Mouse (Mus musculus) liver, embryonic 16.5 days (tissue): ENCODE results near the gene Tln1. TPM values are rescaled to one million over a fixed set of nuclear protein-coding genes. Genes with fewer than 3 reads are reported as not detected.

Experiments used
- ATAC-seq: fragments of 200-750 bp; cut with Nextera tagmentation; 2 replicates; pipeline ENCODE4 v1.8.0; 2017; ENCODE audit warnings: low read depth, mild to moderate bottlenecking, moderate number of reproducible peaks, moderate library complexity
- H3K27ac ChIP-seq: fragments of 300-500 bp; sonication (generic); 2 replicates; pipeline ENCODE4 v1.5.1; 2014; ENCODE audit warnings: mild to moderate bottlenecking, low read length
- H3K27me3 ChIP-seq: fragments of 300-500 bp; sonication (generic); 2 replicates; pipeline ENCODE4 v1.6.1; 2014; ENCODE audit warnings: low read depth, low read length, mixed read lengths; ENCODE audit not compliant: control insufficient read depth, insufficient read depth
- H3K36me3 ChIP-seq: fragments of 300-500 bp; sonication (generic); 2 replicates; pipeline ENCODE4 v1.6.1; 2014; ENCODE audit warnings: mild to moderate bottlenecking; ENCODE audit not compliant: control insufficient read depth, insufficient read depth
- H3K4me1 ChIP-seq: fragments of 300-500 bp; sonication (generic); 2 replicates; pipeline ENCODE4 v1.6.1; 2014; ENCODE audit warnings: low read depth, low read length, mixed read lengths; ENCODE audit not compliant: control insufficient read depth
- H3K4me2 ChIP-seq: fragments of 300-500 bp; sonication (generic); 2 replicates; pipeline ENCODE4 v1.6.1; 2014; ENCODE audit warnings: low read depth, low read length, mixed read lengths
- H3K4me3 ChIP-seq: fragments of 300-500 bp; sonication (generic); 2 replicates; pipeline ENCODE4 v1.5.1; 2014; ENCODE audit warnings: low read depth, mild to moderate bottlenecking, low read length
- H3K9ac ChIP-seq: fragments of 300-500 bp; sonication (generic); 2 replicates; pipeline ENCODE4 v1.6.1; 2014; ENCODE audit warnings: low read depth, low read length
- H3K9me3 ChIP-seq: fragments of 300-500 bp; sonication (generic); replicated peaks from 2 replicates; pipeline ENCODE4 v1.6.1; 2016; ENCODE audit warnings: low read length; ENCODE audit not compliant: control insufficient read depth
- WGBS: fragments of 180-500 bp; shearing (Covaris S2); extraction: QIAGEN DNeasy Blood & Tissue Kit; methylation state at CpG from one replicate; pipeline ENCODE4 v1.1.7; 2014; ENCODE audit not compliant: insufficient replicate concordance; 5-methylcytosine and 5-hydroxymethylcytosine counted together
- polyA plus RNA-seq: library from polyadenylated mRNA; unstranded; fragments of >200 nt; fragmentation: Nextera tagmentation; extraction: Ambion mirVana; gene quantifications from 2 replicates; pipeline ENCODE4 v1.2.1, GENCODE M21; 2015

The Tln1 gene
- polyA plus RNA-seq, 1 experiment from 2014 or later = 38.2 TPM

- Histone ChIP-seq H3K4me1 (peaks cover 42% of the 10 kb centered on the region), H3K4me3 (peak overlapping the region; percentile 83), H3K27me3 (no peaks in the 10 kb centered on the region), H3K27ac (no peak overlapping the region), H3K9ac (peak overlapping the region; percentile 88), H3K4me2 (peak overlapping the region; percentile 85), H3K9me3 (no peaks in the 10 kb centered on the region), H3K36me3 (peaks cover 24% of the 10 kb centered on the region)
- no peak for ATAC-seq
- WGBS = 64% methylated on average over 4 of the region's 4 CpGs
These were observed 64.5 kb downstream of the Tln1 start for GRCm38 (mm10) chr4:43497946-43498345.

DNA sequence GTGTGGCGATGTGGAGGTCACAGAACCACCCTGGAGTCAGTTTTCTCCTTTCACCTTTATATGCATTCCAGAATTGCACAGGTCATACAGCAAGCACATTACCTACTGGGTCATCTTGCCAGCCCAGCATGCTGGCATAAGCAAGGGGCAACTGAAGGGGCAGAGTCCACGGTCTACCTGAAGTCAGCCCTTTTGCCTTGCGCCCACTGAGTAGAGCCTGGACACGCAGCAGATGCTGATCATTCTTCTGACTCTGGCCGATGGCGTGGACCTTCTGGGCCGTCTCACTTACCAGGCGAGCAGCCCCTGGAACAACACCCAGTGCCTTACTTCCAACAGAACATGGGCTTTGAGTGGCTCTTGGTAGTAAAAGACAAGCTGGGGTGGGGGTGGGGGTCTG is 65.1 kb downstream of the Tln1 start:
- peaks cover 42% of the 10 kb centered on the region for H3K4me1 ChIP-seq
- 91% methylated on average over 8 of the region's 8 CpGs for WGBS
- no peaks in the 10 kb centered on the region for H3K27me3 ChIP-seq
- no peaks in the 10 kb centered on the region for H3K9me3 ChIP-seq
- no peak for ATAC-seq
- H3K4me2 ChIP-seq = 0 out of 2 replicates have a peak overlapping the region, but pooled peaks have one; percentile 85
- peak overlapping the region; percentile 83 for H3K4me3 ChIP-seq
- H3K9ac ChIP-seq = no peak overlapping the region; the same call in 1 of the 2 replicates
- H3K36me3 ChIP-seq = peaks cover 24% of the 10 kb centered on the region
- no peak overlapping the region for H3K27ac ChIP-seq

- H3K27ac ChIP-seq = no peak overlapping the region
These were observed 65.9 kb downstream of the Tln1 start for GRCm38 (mm10) chr4:43496587-43496986.

DNA sequence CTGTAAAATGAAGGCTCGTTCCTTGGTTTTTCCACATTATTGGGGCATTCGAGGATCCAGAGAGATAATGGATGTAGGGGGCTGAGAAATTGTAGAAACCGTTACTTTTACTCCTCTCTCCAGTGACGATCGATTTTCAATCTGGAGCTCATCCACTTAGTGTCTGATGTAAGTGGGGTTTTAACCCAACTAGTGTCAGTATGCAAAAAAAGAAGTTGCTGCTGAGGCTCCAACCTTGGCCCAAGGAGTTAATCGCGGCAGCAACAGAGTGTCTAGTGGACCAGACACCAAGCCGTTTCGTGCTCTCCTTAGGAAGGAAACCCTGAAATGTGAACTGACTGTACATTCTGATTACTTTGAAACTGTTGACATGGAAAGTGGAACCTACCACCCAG is 68.6 kb downstream of the Tln1 start:
- H3K27me3 ChIP-seq = no peaks in the 10 kb centered on the region
- H3K4me1 ChIP-seq = peaks cover 47% of the 10 kb centered on the region
- ATAC-seq = no peak
- H3K27ac ChIP-seq = peak overlapping the region; percentile 85
- H3K4me2 ChIP-seq = peak overlapping the region; percentile 93
- H3K9ac ChIP-seq = peak overlapping the region; percentile 89
- H3K36me3 ChIP-seq = peaks cover 24% of the 10 kb centered on the region
- WGBS = 2% methylated on average over 9 of the region's 9 CpGs
- H3K9me3 ChIP-seq = no peaks in the 10 kb centered on the region
- peak overlapping the region; percentile 89 for H3K4me3 ChIP-seq

More at GRCm38 (mm10) chr4:43496587-43496986, 65.9 kb downstream of the Tln1 start:
- Histone ChIP-seq H3K4me2 (no peak overlapping the region), H3K9me3 (no peaks in the 10 kb centered on the region), H3K27me3 (no peaks in the 10 kb centered on the region), H3K4me3 (no peak overlapping the region), H3K4me1 (peaks cover 45% of the 10 kb centered on the region), H3K9ac (no peak overlapping the region), H3K36me3 (peaks cover 24% of the 10 kb centered on the region)
- WGBS = 62% methylated on average over 6 of the region's 6 CpGs
- no peak for ATAC-seq

- peak overlapping the region; percentile 89 for H3K4me3 ChIP-seq
- H3K9me3 ChIP-seq = no peaks in the 10 kb centered on the region
- H3K4me1 ChIP-seq = peaks cover 41% of the 10 kb centered on the region
- peak overlapping the region; percentile 85 for H3K27ac ChIP-seq
- no peaks in the 10 kb centered on the region for H3K27me3 ChIP-seq
- H3K4me2 ChIP-seq = peak overlapping the region; percentile 93
- WGBS = under 1% methylated on average over 47 of the region's 47 CpGs
- peak; percentile 78 for ATAC-seq
- peak overlapping the region; percentile 89 for H3K9ac ChIP-seq
- peaks cover 24% of the 10 kb centered on the region for H3K36me3 ChIP-seq
These were observed 69.2 kb downstream of the Tln1 start for GRCm38 (mm10) chr4:43493186-43493845.

DNA sequence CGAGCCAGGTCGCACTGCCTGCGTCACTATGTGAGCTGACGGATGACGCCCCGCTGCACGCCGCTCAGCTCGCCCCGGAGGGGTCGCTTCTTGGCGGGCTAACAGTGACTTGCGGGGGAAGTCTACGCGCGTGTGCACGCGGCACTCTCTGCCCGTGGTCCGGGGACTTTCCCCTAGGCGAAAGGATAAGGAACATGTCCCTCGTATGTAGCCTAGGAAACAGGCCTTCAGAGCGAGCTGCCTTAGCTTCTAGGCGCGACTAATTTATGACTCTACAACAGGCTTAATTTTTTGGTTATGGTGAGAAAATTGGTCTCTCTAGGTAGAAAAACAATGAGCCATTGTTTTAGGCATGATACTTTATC is 69.7 kb downstream of the Tln1 start, which contains the start of gene Ccdc107:
Gene Ccdc107 (plus strand): TSS at position 80 of the 365 bp plus-strand sequence.
- Histone ChIP-seq H3K4me1 (peaks cover 36% of the 10 kb centered on the region), H3K9me3 (no peaks in the 10 kb centered on the region)
- WGBS = 0% methylated on average over 25 of the region's 25 CpGs

GRCm38 (mm10) chr4:43492101-43492820 is 70.2 kb downstream of the Tln1 start:
- no peak for ATAC-seq
- peak overlapping the region; percentile 47 for H3K9ac ChIP-seq

More for the DNA sequence above, 69.7 kb downstream of the Tln1 start, which contains the start of gene Ccdc107:
- H3K4me2 ChIP-seq = peak within 1 kb of the TSS; percentile 93
- H3K27me3 ChIP-seq = no peaks in the 10 kb centered on the region
- H3K27ac ChIP-seq = peak within 1 kb of the TSS; percentile 85
- peaks cover 24% of the 10 kb centered on the region for H3K36me3 ChIP-seq
- peak; percentile 98 for ATAC-seq
- peak within 1 kb of the TSS; percentile 89 for H3K9ac ChIP-seq
- peak within 1 kb of the TSS; percentile 89 for H3K4me3 ChIP-seq

GRCm38 (mm10) chr4:43490801-43491200 is 71.7 kb downstream of the Tln1 start:
- peaks cover 26% of the 10 kb centered on the region for H3K4me1 ChIP-seq
- 55% methylated on average over 5 of the region's 5 CpGs for WGBS
- peak overlapping the region; percentile 21; the same call in 1 of the 2 replicates for H3K4me2 ChIP-seq
- peaks cover 3% of the 10 kb centered on the region for H3K36me3 ChIP-seq
- no peaks in the 10 kb centered on the region for H3K27me3 ChIP-seq
- ATAC-seq = no peak
- H3K9me3 ChIP-seq = no peaks in the 10 kb centered on the region
- 0 out of 2 replicates have a peak overlapping the region, but pooled peaks have one; percentile 19 for H3K27ac ChIP-seq
- no peak overlapping the region for H3K4me3 ChIP-seq
- no peak overlapping the region for H3K9ac ChIP-seq

More at GRCm38 (mm10) chr4:43492101-43492820, 70.2 kb downstream of the Tln1 start:
- no peaks in the 10 kb centered on the region for H3K27me3 ChIP-seq
- H3K9me3 ChIP-seq = no peaks in the 10 kb centered on the region
- H3K4me3 ChIP-seq = peak overlapping the region; percentile 89
- WGBS = 38% methylated on average over 12 of the region's 12 CpGs
- peak overlapping the region; percentile 93 for H3K4me2 ChIP-seq
- peaks cover 18% of the 10 kb centered on the region for H3K36me3 ChIP-seq
- H3K4me1 ChIP-seq = peaks cover 31% of the 10 kb centered on the region
- peak overlapping the region; percentile 85; the same call in 1 of the 2 replicates for H3K27ac ChIP-seq

- Histone ChIP-seq H3K4me3 (no peak overlapping the region), H3K9ac (no peak overlapping the region), H3K9me3 (no peaks in the 10 kb centered on the region), H3K27ac (no peak overlapping the region), H3K27me3 (no peaks in the 10 kb centered on the region), H3K36me3 (no peaks in the 10 kb centered on the region), H3K4me2 (no peak overlapping the region), H3K4me1 (peaks cover 20% of the 10 kb centered on the region)
- no peak for ATAC-seq
- 75% methylated on average over 3 of the region's 3 CpGs for WGBS
These were observed 72.9 kb downstream of the Tln1 start for GRCm38 (mm10) chr4:43489611-43490010.
